Mouse (Mus musculus) gastrocnemius, postnatal 25 days (tissue): ENCODE data around the gene Deaf1. TPM values are rescaled to one million over a fixed set of nuclear protein-coding genes. Genes with fewer than 3 reads are reported as not detected.
"Not testable (repeated sequence)": the region's sequence is repeated elsewhere in the genome, so short reads cannot be mapped to it uniquely, and the experiment has no call there.

Experiments
- DNase-seq: peaks from one replicate; pipeline ENCODE4 v3.0.0; 2022
- total RNA-seq, 2 experiments: library from RNA; stranded (reverse); gene quantifications; 1 replicate in 1 of 2; 2 replicates in 1 of 2; pipeline ENCODE4 v1.2.3; 2021

Deaf1 gene
- total RNA-seq, 2 experiments from 2014 or later: 11.2 to 11.7 TPM

GRCm38 (mm10) chr7:141264041-141264700 is 63.3 kb downstream of the Deaf1 start:
- DNase-seq: no peak

GRCm38 (mm10) chr7:141263640-141264039 is 63.9 kb downstream of the Deaf1 start:
- no peak for DNase-seq

- DNase-seq: no peak
Measured at GRCm38 (mm10) chr7:141261480-141261879, 66.0 kb downstream of the Deaf1 start.

- no peak for DNase-seq
Measured at GRCm38 (mm10) chr7:141256159-141256558, 71.3 kb downstream of the Deaf1 start.

GRCm38 (mm10) chr7:141250486-141250885 is 77.0 kb downstream of the Deaf1 start:
- not testable (repeated sequence) for DNase-seq

Other genes starting within 250 kb of the Deaf1 start
- gene Pkp3, start 249.5 kb downstream of the Deaf1 start, total RNA-seq: under 1 TPM in 1 of 2 experiments, not detected in 1; 0.29 TPM
- 1 to 10 TPM; 1.4 to 2.4 TPM for gene Sigirr, start 227.1 kb downstream of the Deaf1 start, total RNA-seq
- gene Ano9, start 209.9 kb downstream of the Deaf1 start, total RNA-seq: not detected
- gene Ptdss2, start 205.3 kb downstream of the Deaf1 start, total RNA-seq: 10 to 100 TPM; 18.7 to 25.6 TPM
- 10 to 100 TPM; 38.8 to 51.5 TPM for gene Rnh1, start 154.8 kb downstream of the Deaf1 start, total RNA-seq
- gene Hras, start 133.7 kb downstream of the Deaf1 start, total RNA-seq: 100 to 1,000 TPM; 150 TPM
- gene Lrrc56, start 133.5 kb downstream of the Deaf1 start, total RNA-seq: 1 to 10 TPM; 1.4 to 2.5 TPM
- not detected for gene Lmntd2, start 113.6 kb downstream of the Deaf1 start, total RNA-seq
- 1 to 10 TPM in 1 of 2 experiments, under 1 TPM in 1; 0.38 to 1.1 TPM for gene Rassf7, start 111.8 kb downstream of the Deaf1 start, total RNA-seq
- gene Phrf1, start 98.9 kb downstream of the Deaf1 start, total RNA-seq: 10 to 100 TPM; 17.3 to 21.4 TPM
- 1 to 10 TPM; 1.1 to 1.2 TPM for gene Irf7, start 61.2 kb downstream of the Deaf1 start, total RNA-seq
- gene Cdhr5, start 50.9 kb downstream of the Deaf1 start, total RNA-seq: under 1 TPM; 0.16 to 0.28 TPM
- gene Sct, start 48.6 kb downstream of the Deaf1 start, total RNA-seq: under 1 TPM in 1 of 2 experiments, not detected in 1; 0.56 TPM
- under 1 TPM in 1 of 2 experiments, not detected in 1; 0.23 TPM for gene Drd4, start 35.7 kb downstream of the Deaf1 start, total RNA-seq
- gene Tmem80, start within 50 bp of the Deaf1 start, total RNA-seq: 10 to 100 TPM; 11.0 to 11.5 TPM
- 1 to 10 TPM; 1.5 to 2.1 TPM for gene Eps8l2, start 11.2 kb upstream of the Deaf1 start, total RNA-seq
- gene Taldo1, start 64.5 kb upstream of the Deaf1 start, total RNA-seq: 10 to 100 TPM; 78.9 to 91.3 TPM
- gene Gatd1, start 86.4 kb upstream of the Deaf1 start, total RNA-seq: 1 to 10 TPM; 5.2 to 6.7 TPM
- gene Cend1, start 101.8 kb upstream of the Deaf1 start, total RNA-seq: under 1 TPM; 0.38 to 0.75 TPM
- gene Slc25a22, start 110.2 kb upstream of the Deaf1 start, total RNA-seq: 10 to 100 TPM; 17.1 to 32.9 TPM
- gene Pidd1, start 116.3 kb upstream of the Deaf1 start, total RNA-seq: under 1 TPM; 0.18 to 0.75 TPM
- 100 to 1,000 TPM; 531 to 541 TPM for gene Rplp2, start 119.7 kb upstream of the Deaf1 start, total RNA-seq
- 100 to 1,000 TPM; 265 to 357 TPM for gene Pnpla2, start 127.5 kb upstream of the Deaf1 start, total RNA-seq
- 1 to 10 TPM; 3.9 to 7.0 TPM for gene Cracr2b, start 133.4 kb upstream of the Deaf1 start, total RNA-seq
- 10 to 100 TPM; 67.7 to 87.4 TPM for gene Cd151, start 139.7 kb upstream of the Deaf1 start, total RNA-seq
- gene Polr2l, start 147.4 kb upstream of the Deaf1 start, total RNA-seq: 10 to 100 TPM; 55.2 to 56.0 TPM
- gene Tspan4, start 147.6 kb upstream of the Deaf1 start, total RNA-seq: 10 to 100 TPM in 1 of 2 experiments, 1 to 10 TPM in 1; 5.6 to 16.5 TPM
- 10 to 100 TPM; 14.5 to 18.4 TPM for gene Chid1, start 212.2 kb upstream of the Deaf1 start, total RNA-seq
- gene Ap2a2, start 234.5 kb upstream of the Deaf1 start, total RNA-seq: 10 to 100 TPM; 42.9 to 45.5 TPM